Mouse (Mus musculus) lung, embryonic 16.5 days (tissue): ENCODE measurements around the gene Mdh1b. TPM values are rescaled to one million over a fixed set of nuclear protein-coding genes. Genes with fewer than 3 reads are reported as not detected.

Experiments
- ATAC-seq: fragments of 200-750 bp; cut with Nextera tagmentation; 2 replicates; pipeline ENCODE4 v1.8.0; 2017; ENCODE audit warnings: low read depth, mild to moderate bottlenecking, moderate library complexity
- H3K27ac ChIP-seq: fragments of 300-500 bp; sonication (generic); 2 replicates; pipeline ENCODE4 v1.5.1; 2014; ENCODE audit warnings: mild to moderate bottlenecking, control low read depth, low read length
- H3K27me3 ChIP-seq: fragments of 300-500 bp; sonication (generic); 2 replicates; pipeline ENCODE4 v1.6.1; 2014; ENCODE audit warnings: low read depth, low read length, mixed read lengths; ENCODE audit not compliant: control insufficient read depth, insufficient read depth
- H3K36me3 ChIP-seq: fragments of 300-500 bp; sonication (generic); 2 replicates; pipeline ENCODE4 v1.6.1; 2014; ENCODE audit warnings: low read length; ENCODE audit not compliant: control insufficient read depth, insufficient read depth
- H3K4me1 ChIP-seq: fragments of 300-500 bp; sonication (generic); replicated peaks from 2 replicates; pipeline ENCODE4 v1.6.1; 2014; ENCODE audit warnings: low read length, mixed read lengths; ENCODE audit not compliant: control insufficient read depth, insufficient read depth
- H3K4me2 ChIP-seq: fragments of 300-500 bp; sonication (generic); 2 replicates; pipeline ENCODE4 v1.6.1; 2014; ENCODE audit warnings: low read depth, low read length, control low read depth
- H3K4me3 ChIP-seq: fragments of 300-500 bp; sonication (generic); 2 replicates; pipeline ENCODE4 v1.5.1; 2014; ENCODE audit warnings: mild to moderate bottlenecking, low read length, control low read depth
- H3K9ac ChIP-seq: fragments of 300-500 bp; sonication (generic); 2 replicates; pipeline ENCODE4 v1.6.1; 2014; ENCODE audit warnings: low read length, control low read depth
- H3K9me3 ChIP-seq: fragments of 300-500 bp; sonication (generic); 2 replicates; pipeline ENCODE4 v1.6.1; 2016; ENCODE audit warnings: low read length; ENCODE audit not compliant: control insufficient read depth
- WGBS: fragments of 180-500 bp; shearing (Covaris S2); extraction: QIAGEN DNeasy Blood & Tissue Kit; methylation state at CpG from one replicate; pipeline ENCODE4 v1.1.7; 2014; 5-methylcytosine and 5-hydroxymethylcytosine counted together
- polyA plus RNA-seq: library from polyadenylated mRNA; unstranded; fragments of >200 nt; fragmentation: Nextera tagmentation; extraction: Ambion mirVana; gene quantifications from 2 replicates; pipeline ENCODE4 v1.2.1, GENCODE M21; 2015

Mdh1b gene
- polyA plus RNA-seq, result 1.4 and 2.0 TPM in 2 replicates

- H3K9me3 ChIP-seq, result no peaks in the 10 kb centered on the region
- no peak within 1 kb of the TSS for H3K27ac ChIP-seq
- H3K4me2 ChIP-seq, result peak within 1 kb of the TSS; percentile 73
- whole genome bisulfite sequencing, result under 1% methylated on average over 31 of the region's 31 CpGs
- ATAC-seq, result peak; percentile 96
- peak within 1 kb of the TSS; percentile 73 for H3K4me3 ChIP-seq
- peak within 1 kb of the TSS; percentile 72 for H3K9ac ChIP-seq
- peaks cover 15% of the 10 kb centered on the region for H3K4me1 ChIP-seq
- H3K27me3 ChIP-seq, result no peaks in the 10 kb centered on the region
- H3K36me3 ChIP-seq, result no peaks in the 10 kb centered on the region
These were observed at the start of gene Mdh1b, which contains the start of gene Fastkd2 for GRCm38 (mm10) chr1:63730240-63730771. Gene Mdh1b (minus strand): TSS chr1:63730318. Gene Fastkd2 (plus strand): TSS chr1:63730614.

- Histone ChIP-seq H3K4me1 (no peaks in the 10 kb centered on the region), H3K27me3 (no peaks in the 10 kb centered on the region), H3K36me3 (no peaks in the 10 kb centered on the region), H3K4me2 (no peak overlapping the region), H3K9me3 (no peaks in the 10 kb centered on the region), H3K9ac (no peak overlapping the region), H3K4me3 (no peak overlapping the region), H3K27ac (no peak overlapping the region)
- 46% methylated on average over 4 of the region's 4 CpGs for WGBS
- no peak for ATAC-seq
These were observed 46.9 kb upstream of the Mdh1b start for GRCm38 (mm10) chr1:63776902-63777630.

- WGBS, result 36% methylated on average over 1 of the region's 1 CpGs
- Histone ChIP-seq H3K27ac (no peak overlapping the region), H3K27me3 (no peaks in the 10 kb centered on the region), H3K9ac (no peak overlapping the region), H3K4me3 (no peak overlapping the region), H3K36me3 (no peaks in the 10 kb centered on the region), H3K4me1 (no peaks in the 10 kb centered on the region), H3K4me2 (no peak overlapping the region), H3K9me3 (no peaks in the 10 kb centered on the region)
- ATAC-seq, result no peak
These were observed 46.3 kb upstream of the Mdh1b start for GRCm38 (mm10) chr1:63776396-63776795.

GRCm38 (mm10) chr1:63770309-63770708 is 40.2 kb upstream of the Mdh1b start:
- Histone ChIP-seq H3K27me3 (no peaks in the 10 kb centered on the region), H3K4me1 (peaks cover 4% of the 10 kb centered on the region; the same call in 1 of the 2 replicates), H3K9me3 (no peaks in the 10 kb centered on the region), H3K27ac (no peak overlapping the region), H3K9ac (no peak overlapping the region), H3K4me3 (no peak overlapping the region), H3K36me3 (no peaks in the 10 kb centered on the region), H3K4me2 (no peak overlapping the region)
- WGBS, result 57% methylated on average over 7 of the region's 7 CpGs
- no peak for ATAC-seq

GRCm38 (mm10) chr1:63769167-63769566 is 39.0 kb upstream of the Mdh1b start, which contains the start of gene 4933402D24Rik:
Gene 4933402D24Rik (minus strand): TSS chr1:63769267.
- WGBS, result 68% methylated on average over 5 of the region's 5 CpGs
- Histone ChIP-seq H3K9ac (no peak within 1 kb of the TSS), H3K4me1 (peaks cover 4% of the 10 kb centered on the region; the same call in 1 of the 2 replicates), H3K27ac (no peak within 1 kb of the TSS), H3K36me3 (no peaks in the 10 kb centered on the region), H3K9me3 (no peaks in the 10 kb centered on the region), H3K27me3 (no peaks in the 10 kb centered on the region), H3K4me2 (no peak within 1 kb of the TSS), H3K4me3 (no peak within 1 kb of the TSS)
- ATAC-seq, result no peak

GRCm38 (mm10) chr1:63768112-63768511 is 38.0 kb upstream of the Mdh1b start:
- Histone ChIP-seq H3K4me1 (peaks cover 4% of the 10 kb centered on the region; the same call in 1 of the 2 replicates), H3K9me3 (no peaks in the 10 kb centered on the region), H3K27ac (no peak overlapping the region), H3K27me3 (no peaks in the 10 kb centered on the region), H3K36me3 (no peaks in the 10 kb centered on the region), H3K4me2 (no peak overlapping the region), H3K4me3 (no peak overlapping the region), H3K9ac (no peak overlapping the region)
- WGBS, result 41% methylated on average over 8 of the region's 8 CpGs
- ATAC-seq, result no peak

- Histone ChIP-seq H3K27me3 (no peaks in the 10 kb centered on the region), H3K4me3 (no peak overlapping the region), H3K9ac (no peak overlapping the region), H3K4me2 (no peak overlapping the region), H3K9me3 (no peaks in the 10 kb centered on the region), H3K27ac (no peak overlapping the region), H3K4me1 (no peaks in the 10 kb centered on the region; the same call in 1 of the 2 replicates), H3K36me3 (no peaks in the 10 kb centered on the region)
- 75% methylated on average over 7 of the region's 7 CpGs for WGBS
- no peak for ATAC-seq
These were observed 34.3 kb upstream of the Mdh1b start for GRCm38 (mm10) chr1:63764395-63764794.

- H3K27ac ChIP-seq, result 0 out of 2 replicates have a peak overlapping the region, but pooled peaks have one; percentile 12
- H3K4me1 ChIP-seq, result no peaks in the 10 kb centered on the region; the same call in 1 of the 2 replicates
- no peak overlapping the region for H3K9ac ChIP-seq
- no peaks in the 10 kb centered on the region for H3K9me3 ChIP-seq
- WGBS, result 41% methylated on average over 7 of the region's 7 CpGs
- ATAC-seq, result no peak
- H3K36me3 ChIP-seq, result no peaks in the 10 kb centered on the region
- no peak overlapping the region for H3K4me3 ChIP-seq
- H3K27me3 ChIP-seq, result no peaks in the 10 kb centered on the region
- H3K4me2 ChIP-seq, result no peak overlapping the region
These were observed 33.8 kb upstream of the Mdh1b start for GRCm38 (mm10) chr1:63763881-63764386.

- Histone ChIP-seq H3K4me2 (no peak overlapping the region), H3K27me3 (no peaks in the 10 kb centered on the region), H3K4me3 (no peak overlapping the region), H3K4me1 (no peaks in the 10 kb centered on the region; the same call in 1 of the 2 replicates), H3K27ac (0 out of 2 replicates have a peak overlapping the region, but pooled peaks have one; percentile 12), H3K9me3 (no peaks in the 10 kb centered on the region), H3K36me3 (no peaks in the 10 kb centered on the region), H3K9ac (no peak overlapping the region)
- ATAC-seq, result peak; percentile 72
- WGBS, result 19% methylated on average over 3 of the region's 3 CpGs
These were observed 33.1 kb upstream of the Mdh1b start for GRCm38 (mm10) chr1:63763212-63763694.
